Comparison of ENCODE assay signal across 15 mouse cellular contexts in genomic region chr16:32875847-32876246, GRCm38 (mm10). TPM values are rescaled to one million over a fixed set of nuclear protein-coding genes. Genes with fewer than 3 reads are reported as not detected.
DNase-seq lines count a peak whose midpoint lies in the region; ATAC-seq lines count a peak whose summit lies in the region.
"Had no signal": no experiment of that assay in that cellular context is flagged by ENCODE, and none has a peak within 500 bp of the region (broad histone marks: within the 10 kb centered on the region; RNA-seq: fewer than 3 reads in every experiment).

No protein-coding gene starts in this region.

- peak overlapping the region; percentile 84; the same call in 1 of the 2 replicates for H3K4me2 ChIP-seq in heart, embryonic 14.5 days (ENCODE audit: low read length)
- no peak overlapping the region for H3K4me2 ChIP-seq in kidney, embryonic 14.5 days (replicated peaks; ENCODE audit: low read depth, low read length)
- peak overlapping the region; percentile 11; the same call in 1 of the 2 replicates for H3K4me2 ChIP-seq in liver, embryonic 16.5 days (ENCODE audit: low read depth, low read length)
- H3K4me2 ChIP-seq: limb, embryonic 13.5 days had no signal

- ATAC-seq in heart, embryonic 14.5 days (ENCODE audit: insufficient number of reproducible peaks, insufficient read depth, low FRiP score, low read depth), result no peak
- no peak for ATAC-seq in kidney, embryonic 14.5 days (ENCODE audit: low FRiP score, low TSS enrichment)
- no peak for ATAC-seq in liver, embryonic 16.5 days (ENCODE audit: low read depth)

- DNase-seq in heart, postnatal 36 days, result no peak
- DNase-seq in kidney, adult 9 months, result peak; percentile 70
- peak; percentile 30 for DNase-seq in kidney, postnatal 14 days
- no peak for DNase-seq in layer of hippocampus, postnatal 36 days
- no peak for DNase-seq in spleen, postnatal 14 days (ENCODE audit: low spot score in 2 of 2)
- DNase-seq: B cell, adult 2 months; cerebellum, adult 8-10 months; right cerebral cortex, postnatal 25 days had no signal

- intact Hi-C loops in heart, postnatal 36 days (cut with DNase I), result loop anchor here (2.0 to 10.0 kb wide), 3 partner anchors 39 to 541 kb away; partner anchors contain the start of genes Lrch3, Smbd1 and Ubxn7

- H3K9ac ChIP-seq in heart, embryonic 14.5 days (ENCODE audit: low read length), result no peak overlapping the region
- no peak overlapping the region for H3K9ac ChIP-seq in kidney, embryonic 14.5 days (ENCODE audit: low read depth, low read length)
- H3K9ac ChIP-seq in liver, embryonic 16.5 days (ENCODE audit: low read depth, low read length), result no peak overlapping the region
- H3K9ac ChIP-seq: limb, embryonic 13.5 days had no signal

- 0 out of 2 replicates have a peak, but pooled peaks cover 5% of the 10 kb centered on the region for H3K36me3 ChIP-seq in heart, embryonic 14.5 days (ENCODE audit: control insufficient read depth, insufficient read depth, low read length)
- H3K36me3 ChIP-seq in kidney, embryonic 14.5 days (ENCODE audit: control insufficient read depth, insufficient read depth, low read length), result no peaks in the 10 kb centered on the region
- H3K36me3 ChIP-seq in liver, embryonic 16.5 days (ENCODE audit: control insufficient read depth, insufficient read depth), result no peaks in the 10 kb centered on the region
- H3K36me3 ChIP-seq: midbrain, embryonic 10.5 days had no signal

- H3K4me3 ChIP-seq in heart, embryonic 14.5 days (ENCODE audit: control insufficient read depth in 1 of 2, insufficient read depth in 1 of 2, low read depth in 1 of 2, low read length in 2 of 2), result 0 out of 4 replicates have a peak overlapping the region, but pooled peaks of 1 of the 2 experiments have one; percentile 74
- H3K4me3 ChIP-seq in kidney, embryonic 14.5 days (ENCODE audit: low read length), result no peak overlapping the region
- no peak overlapping the region for H3K4me3 ChIP-seq in liver, embryonic 16.5 days (ENCODE audit: low read depth, low read length)
- H3K4me3 ChIP-seq: embryonic facial prominence, embryonic 10.5 days; limb, embryonic 13.5 days; midbrain, embryonic 10.5 days had no signal

- no peaks in the 10 kb centered on the region for H3K9me3 ChIP-seq in heart, embryonic 14.5 days (ENCODE audit: control insufficient read depth, low read length)
- no peaks in the 10 kb centered on the region for H3K9me3 ChIP-seq in kidney, embryonic 14.5 days (ENCODE audit: control insufficient read depth, low read length)
- no peaks in the 10 kb centered on the region for H3K9me3 ChIP-seq in liver, embryonic 16.5 days (replicated peaks; ENCODE audit: control insufficient read depth, low read length)
- H3K9me3 ChIP-seq: embryonic facial prominence, embryonic 10.5 days; limb, embryonic 13.5 days; midbrain, embryonic 10.5 days had no signal

- no peaks in the 10 kb centered on the region for H3K27me3 ChIP-seq in heart, embryonic 14.5 days (ENCODE audit: control insufficient read depth, insufficient read depth, low read length)
- H3K27me3 ChIP-seq in kidney, embryonic 14.5 days (ENCODE audit: control insufficient read depth, insufficient read depth, low read length), result no peaks in the 10 kb centered on the region
- H3K27me3 ChIP-seq in liver, embryonic 16.5 days (ENCODE audit: control insufficient read depth, insufficient read depth, low read depth, low read length), result no peaks in the 10 kb centered on the region
- H3K27me3 ChIP-seq: limb, embryonic 13.5 days had no signal

- WGBS in heart, embryonic 14.5 days, result 82% methylated on average over 3 of the region's 3 CpGs
- WGBS in kidney, embryonic 14.5 days, result 85% methylated on average over 3 of the region's 3 CpGs
- WGBS in liver, embryonic 16.5 days (ENCODE audit: insufficient replicate concordance), result 65% methylated on average over 3 of the region's 3 CpGs

- no peak overlapping the region for H3K27ac ChIP-seq in heart, embryonic 14.5 days (replicated peaks in 1 of 2; ENCODE audit: control insufficient read depth in 1 of 2, insufficient read depth in 1 of 2, low read depth in 2 of 2, low read length in 2 of 2)
- H3K27ac ChIP-seq in kidney, embryonic 14.5 days (ENCODE audit: low read depth, low read length), result no peak overlapping the region
- no peak overlapping the region; the same call in none of the 2 replicates for H3K27ac ChIP-seq in liver, embryonic 16.5 days (ENCODE audit: low read length)
- H3K27ac ChIP-seq: embryonic facial prominence, embryonic 10.5 days; limb, embryonic 13.5 days; macrophage; midbrain, embryonic 10.5 days had no signal

- peaks cover 6 to 27% of the 10 kb centered on the region in 2 experiments for H3K4me1 ChIP-seq in heart, embryonic 14.5 days (ENCODE audit: control insufficient read depth in 2 of 2, insufficient read depth in 2 of 2, low read length in 2 of 2)
- H3K4me1 ChIP-seq in kidney, embryonic 14.5 days (ENCODE audit: control insufficient read depth, insufficient read depth, low read length), result peaks cover 11% of the 10 kb centered on the region
- H3K4me1 ChIP-seq in liver, embryonic 16.5 days (ENCODE audit: control insufficient read depth, low read depth, low read length), result peaks cover 11% of the 10 kb centered on the region

RNA-seq across cellular contexts. Expression of gene Fyttd1, which starts 1.5 kb away (rescaled TPM):
- polyA plus RNA-seq in heart, embryonic 14.5 days (2014; fragmentation: Nextera tagmentation; extraction: Ambion mirVana), result 166 and 170 TPM in 2 replicates
- total RNA-seq in heart, postnatal 36 days (2021), result 100 to 1,000 TPM in 1 of 2 experiments, 10 to 100 TPM in 1; 98.9 to 101 TPM
- 119 and 155 TPM in 2 replicates for polyA plus RNA-seq in kidney, embryonic 14.5 days (2014; fragmentation: Nextera tagmentation; extraction: Ambion mirVana)
- 24.9 and 27.0 TPM in 2 replicates for polyA plus RNA-seq in liver, embryonic 16.5 days (2015; fragmentation: Nextera tagmentation; extraction: Ambion mirVana)
- 100 to 1,000 TPM; 114 to 118 TPM for total RNA-seq in layer of hippocampus, postnatal 36 days (2021)

RNA-seq across cellular contexts. Expression of gene Rubcn, which starts 1.7 kb away (rescaled TPM):
- polyA plus RNA-seq in heart, embryonic 14.5 days (2014; fragmentation: Nextera tagmentation; extraction: Ambion mirVana), result 30.4 and 30.7 TPM in 2 replicates
- 10 to 100 TPM; 35.1 to 35.9 TPM for total RNA-seq in heart, postnatal 36 days (2021)
- 12.1 and 15.2 TPM in 2 replicates for polyA plus RNA-seq in kidney, embryonic 14.5 days (2014; fragmentation: Nextera tagmentation; extraction: Ambion mirVana)
- polyA plus RNA-seq in liver, embryonic 16.5 days (2015; fragmentation: Nextera tagmentation; extraction: Ambion mirVana), result 5.4 and 6.1 TPM in 2 replicates
- 10 to 100 TPM; 61.4 to 62.4 TPM for total RNA-seq in layer of hippocampus, postnatal 36 days (2021)

RNA-seq across cellular contexts. Expression of gene Lrch3, which starts 38.1 kb away (rescaled TPM):
- 22.0 and 25.4 TPM in 2 replicates for polyA plus RNA-seq in heart, embryonic 14.5 days (2014; fragmentation: Nextera tagmentation; extraction: Ambion mirVana)
- total RNA-seq in heart, postnatal 36 days (2021), result 10 to 100 TPM; 24.6 to 25.4 TPM
- 19.7 and 32.7 TPM in 2 replicates for polyA plus RNA-seq in kidney, embryonic 14.5 days (2014; fragmentation: Nextera tagmentation; extraction: Ambion mirVana)
- polyA plus RNA-seq in liver, embryonic 16.5 days (2015; fragmentation: Nextera tagmentation; extraction: Ambion mirVana), result 4.5 and 5.1 TPM in 2 replicates
- total RNA-seq in layer of hippocampus, postnatal 36 days (2021), result 10 to 100 TPM; 43.8 to 47.4 TPM

Comparison
In these comparisons a context has a peak if more than half of its experiments do, and no peak if none do; other contexts are left out.
1. DNase-seq: peak in kidney, adult 9 months (single experiment) and kidney, postnatal 14 days (single experiment); none in heart, postnatal 36 days (0 of 2), layer of hippocampus, postnatal 36 days (0 of 2) and spleen, postnatal 14 days (0 of 2).